ENCODE assay signal across 20 mouse cellular contexts in the genomic region with DNA sequence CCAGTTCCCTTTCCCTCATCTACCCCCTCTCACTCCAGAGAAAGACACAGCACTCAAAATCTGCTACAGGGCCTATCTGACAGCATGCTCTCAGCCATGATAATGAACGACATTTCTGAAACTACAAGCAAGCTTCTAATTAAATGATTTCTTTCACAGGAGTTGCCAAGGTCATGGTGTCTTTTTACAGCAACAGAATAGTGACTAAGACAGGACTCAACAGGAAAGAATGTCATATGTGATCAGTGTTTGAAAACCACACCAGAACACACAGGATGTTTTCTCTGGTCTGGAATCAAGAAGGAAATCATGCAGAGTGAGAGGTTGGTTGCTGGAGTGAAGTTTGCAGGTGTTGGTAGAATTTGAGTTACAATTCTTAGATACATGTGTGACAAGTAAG.
DNase-seq lines count a peak whose midpoint lies in the region; ATAC-seq and TF ChIP-seq lines count a peak whose summit lies in the region.
"Had no signal": no experiment of that assay in that cellular context is flagged by ENCODE, and none has a peak within 500 bp of the region (broad histone marks: within the 10 kb centered on the region; RNA-seq: fewer than 3 reads in every experiment).

No protein-coding gene starts in this region.

- no peak overlapping the region for H3K4me2 ChIP-seq in forebrain, embryonic 12.5 days
- H3K4me2 ChIP-seq in forebrain, embryonic 15.5 days (replicated peaks): no peak overlapping the region
- H3K4me2 ChIP-seq: embryonic facial prominence, embryonic 13.5 days; heart, embryonic 13.5 days had no signal

- no peak overlapping the region for H3K9ac ChIP-seq in forebrain, embryonic 12.5 days
- no peak overlapping the region for H3K9ac ChIP-seq in forebrain, embryonic 15.5 days (replicated peaks)
- H3K9ac ChIP-seq: embryonic facial prominence, embryonic 13.5 days; heart, embryonic 13.5 days had no signal

- no peaks in the 10 kb centered on the region for H3K79me3 ChIP-seq in C2C12 (ENCODE audit: low read depth)

- H3K27me3 ChIP-seq in forebrain, embryonic 12.5 days: no peaks in the 10 kb centered on the region
- no peaks in the 10 kb centered on the region for H3K27me3 ChIP-seq in forebrain, embryonic 15.5 days
- H3K27me3 ChIP-seq in C2C12 (ENCODE audit: control insufficient read depth, insufficient read depth, insufficient read length): no peaks in the 10 kb centered on the region
- H3K27me3 ChIP-seq: embryonic facial prominence, embryonic 13.5 days; heart, embryonic 13.5 days; Patski had no signal

- TF ChIP-seq CTCF in C2C12 (IDR thresholded peaks at IDR 0.05; ENCODE audit: control insufficient read depth, insufficient read depth, insufficient read length): no peak

- no peak overlapping the region for H3ac ChIP-seq in C2C12 (ENCODE audit: control insufficient read depth, insufficient read length, low read depth)

- no peaks in the 10 kb centered on the region for H3K9me3 ChIP-seq in forebrain, embryonic 12.5 days
- H3K9me3 ChIP-seq in forebrain, embryonic 15.5 days: no peaks in the 10 kb centered on the region
- H3K9me3 ChIP-seq: embryonic facial prominence, embryonic 13.5 days; heart, embryonic 13.5 days had no signal

- H3K27ac ChIP-seq in forebrain, embryonic 12.5 days: no peak overlapping the region
- H3K27ac ChIP-seq in forebrain, embryonic 15.5 days (replicated peaks): no peak overlapping the region
- H3K27ac ChIP-seq: embryonic facial prominence, embryonic 13.5 days; heart, adult 2 months; heart, embryonic 13.5 days had no signal

- H3K4me3 ChIP-seq in forebrain, embryonic 12.5 days (replicated peaks): no peak overlapping the region
- H3K4me3 ChIP-seq in forebrain, embryonic 15.5 days: no peak overlapping the region
- H3K4me3 ChIP-seq in C2C12 (ENCODE audit: insufficient read depth, poor library complexity, severe bottlenecking): no peak overlapping the region
- H3K4me3 ChIP-seq: embryonic facial prominence, embryonic 13.5 days; heart, adult 2 months; heart, embryonic 13.5 days had no signal

- intact Hi-C loops in gastrocnemius, postnatal 14 days (cut with DNase I; ENCODE audit: low total_unique reads): no loop called here

- no peaks in the 10 kb centered on the region for H3K79me2 ChIP-seq in C2C12 (ENCODE audit: control insufficient read depth, insufficient read depth)

- ATAC-seq in forebrain, embryonic 12.5 days (ENCODE audit: low FRiP score): peak; percentile 36; the same call in 1 of the 2 replicates
- ATAC-seq in forebrain, embryonic 15.5 days (replicated peaks): no peak
- ATAC-seq: activated CD4-positive, CD25-positive, alpha-beta regulatory T cell, adult 4 months; forebrain, embryonic 14.5 days; hindbrain, embryonic 16.5 days; Patski had no signal

- H3K36me3 ChIP-seq in forebrain, embryonic 12.5 days (replicated peaks): no peaks in the 10 kb centered on the region
- no peaks in the 10 kb centered on the region for H3K36me3 ChIP-seq in forebrain, embryonic 15.5 days
- no peaks in the 10 kb centered on the region for H3K36me3 ChIP-seq in C2C12 (ENCODE audit: control insufficient read depth, insufficient read depth)
- H3K36me3 ChIP-seq: embryonic facial prominence, embryonic 13.5 days; heart, embryonic 13.5 days had no signal

- peak; percentile 58 for DNase-seq in 3134 (ENCODE audit: extremely low read depth, insufficient read length, low spot score)
- peak; percentile 35 for DNase-seq in retina, embryonic 14.5 days (ENCODE audit: low spot score)
- no peak for DNase-seq in layer of hippocampus, adult 9-10 months (ENCODE audit: low spot score)
- no peak for DNase-seq in gastrocnemius, postnatal 14 days
- DNase-seq: adrenal gland, postnatal 14 days; B cell, adult 2 months; cerebellum, adult 2 months; cerebellum, postnatal 25 days; heart, adult 2 months; heart, postnatal 36 days; kidney, adult 2 months had no signal

- WGBS in forebrain, embryonic 12.5 days: 26% methylated on average over 1 of the region's 1 CpGs
- 12% methylated on average over 1 of the region's 1 CpGs for WGBS in forebrain, embryonic 15.5 days

- no peaks in the 10 kb centered on the region; the same call in 1 of the 2 replicates for H3K4me1 ChIP-seq in forebrain, embryonic 12.5 days
- H3K4me1 ChIP-seq in forebrain, embryonic 15.5 days: no peaks in the 10 kb centered on the region
- H3K4me1 ChIP-seq: embryonic facial prominence, embryonic 13.5 days had no signal

TF ChIP-seq in C2C12, 6 proteins besides CTCF, POLR2A, EP300 and RAD21:
- TF ChIP-seq MYOD1 (IDR thresholded peaks at IDR 0.05; ENCODE audit: control insufficient read depth, insufficient read length, low read depth) (no peak), USF1 (IDR thresholded peaks at IDR 0.05; ENCODE audit: low read depth) (no peak), MAX (IDR thresholded peaks at IDR 0.05) (peak; percentile 29), FOSL1 (IDR thresholded peaks at IDR 0.05; ENCODE audit: insufficient read depth, low read length, poor library complexity, severe bottlenecking) (peak; percentile 17), CEBPB (IDR thresholded peaks at IDR 0.05; ENCODE audit: low read depth) (no peak), MYOG (IDR thresholded peaks at IDR 0.05; ENCODE audit: control insufficient read depth, extremely low read depth, insufficient read length) (no peak)
TF ChIP-seq in C2C12: peak in this region for 2.

Comparison
In these comparisons a context has a peak if more than half of its experiments do, and no peak if none do; other contexts are left out.
1. DNase-seq: peak in 3134 (single experiment) and retina, embryonic 14.5 days (single experiment); none in layer of hippocampus, adult 9-10 months (single experiment) and gastrocnemius, postnatal 14 days (single experiment).